Mouse (Mus musculus) induced T-regulatory cell, adult 2 months (primary cell): ENCODE data around the gene Slc35d2.

Experiments
- DNase-seq: peaks from one replicate; pipeline ENCODE4 v3.0.0-alpha.2; 2012; ENCODE audit warnings: low read depth

Slc35d2 gene

DNA sequence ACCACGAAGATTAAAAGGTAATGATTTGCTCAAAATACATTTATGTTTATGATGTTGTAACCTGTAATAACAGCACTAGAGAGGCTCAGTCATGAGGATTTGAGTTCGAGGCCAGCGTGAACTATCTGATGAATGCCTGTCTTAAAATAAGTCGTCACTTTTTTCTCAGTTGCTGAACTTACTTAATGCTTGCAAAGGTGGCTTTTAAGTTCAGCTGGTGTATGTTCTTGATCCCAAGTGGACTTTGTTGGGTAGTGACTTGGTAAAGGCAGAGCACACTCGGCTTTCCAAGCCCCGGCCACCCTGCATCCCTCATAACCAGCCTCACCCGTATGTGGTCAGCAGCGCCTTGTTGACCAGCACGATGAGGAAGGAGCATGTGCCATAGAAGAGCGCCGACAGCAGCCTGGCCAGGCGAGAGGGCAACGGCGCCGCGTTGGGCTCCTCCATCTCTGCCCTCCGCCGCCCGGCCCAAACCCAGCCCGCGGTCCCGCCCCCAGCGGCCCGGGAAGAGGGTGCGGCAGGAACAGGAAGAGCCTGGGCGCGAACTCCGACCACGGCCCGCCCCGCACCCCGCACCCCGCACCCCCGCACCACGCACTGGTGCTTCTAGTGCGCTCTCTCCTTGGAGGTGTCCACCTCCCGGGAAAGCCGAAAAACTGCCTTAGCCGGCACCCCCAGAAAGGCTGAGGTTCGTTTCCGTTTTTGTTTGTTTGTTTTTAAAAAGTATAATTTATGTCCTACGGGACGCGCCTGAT lies at the start of gene Slc35d2:
Gene Slc35d2, minus strand, starts transcription at position 511 of the 758 bp plus-strand sequence.
- DNase-seq: peak; percentile 81

DNA sequence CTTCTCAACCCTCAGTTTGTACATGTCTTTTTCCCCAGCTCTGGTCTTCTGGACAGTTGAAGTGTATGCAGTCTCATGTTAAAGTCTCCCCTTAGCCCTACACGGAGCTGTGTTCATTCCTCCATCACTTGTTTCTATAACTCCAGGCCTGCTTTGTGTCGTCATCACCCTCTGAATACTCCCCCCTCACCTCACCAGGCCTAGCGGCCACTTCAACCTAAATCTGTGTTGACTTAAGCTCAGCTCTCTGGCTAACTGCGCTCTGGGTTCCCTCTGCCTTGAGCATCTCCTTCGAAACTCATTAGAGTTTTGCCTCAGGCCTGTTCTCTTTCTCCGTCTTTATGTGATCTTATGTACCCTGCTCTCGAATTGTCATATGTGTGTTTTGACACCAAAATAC lies 48.8 kb upstream of the Slc35d2 start:
- no peak for DNase-seq

DNA sequence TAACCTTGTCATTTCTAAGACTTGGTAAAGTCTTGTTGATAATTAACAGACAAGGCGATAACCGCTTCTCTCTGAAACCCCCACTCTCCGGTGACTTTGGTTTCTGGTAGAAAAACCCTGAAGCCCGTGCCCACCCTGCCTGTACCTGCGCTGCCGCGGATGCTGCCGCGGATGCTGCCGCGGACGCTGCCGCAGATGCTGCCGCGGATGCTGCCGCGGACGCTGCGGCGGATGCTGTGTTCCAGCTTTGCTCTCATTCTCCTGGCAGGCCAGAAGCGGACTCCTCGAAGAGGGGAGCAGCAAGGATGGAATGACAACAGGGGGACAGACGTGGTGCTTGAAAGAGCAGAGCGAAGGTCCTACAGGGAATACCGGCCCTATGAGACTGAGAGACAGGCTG lies 40.6 kb upstream of the Slc35d2 start:
- DNase-seq: no peak

DNA sequence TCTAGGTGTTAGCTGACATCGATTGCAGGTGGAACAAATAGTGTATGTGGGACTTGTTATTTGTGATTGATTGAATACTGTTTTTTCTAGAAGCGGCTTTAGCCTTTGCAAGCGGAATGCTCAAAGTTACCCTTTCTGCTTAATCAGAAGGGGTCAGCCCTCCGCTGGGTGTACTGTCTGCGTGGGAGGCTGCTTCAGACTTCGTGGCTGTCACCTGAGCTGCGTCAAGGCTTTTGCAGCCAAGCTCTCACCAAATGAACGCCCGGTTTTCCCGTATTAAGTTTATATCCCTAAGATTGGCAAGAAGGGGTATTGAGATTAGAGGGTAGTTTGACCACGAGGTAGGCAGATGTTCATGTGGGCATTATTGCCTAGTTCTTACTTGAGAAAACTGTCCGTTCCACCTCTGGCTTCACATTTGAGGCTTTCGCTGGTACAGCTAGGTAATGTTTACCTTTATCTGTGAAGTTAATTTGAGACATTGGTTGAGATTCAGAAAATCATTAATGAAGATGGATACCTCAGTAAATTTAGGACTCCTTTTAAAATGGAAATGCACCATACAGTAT lies 34.1 kb upstream of the Slc35d2 start:
- no peak for DNase-seq

DNA sequence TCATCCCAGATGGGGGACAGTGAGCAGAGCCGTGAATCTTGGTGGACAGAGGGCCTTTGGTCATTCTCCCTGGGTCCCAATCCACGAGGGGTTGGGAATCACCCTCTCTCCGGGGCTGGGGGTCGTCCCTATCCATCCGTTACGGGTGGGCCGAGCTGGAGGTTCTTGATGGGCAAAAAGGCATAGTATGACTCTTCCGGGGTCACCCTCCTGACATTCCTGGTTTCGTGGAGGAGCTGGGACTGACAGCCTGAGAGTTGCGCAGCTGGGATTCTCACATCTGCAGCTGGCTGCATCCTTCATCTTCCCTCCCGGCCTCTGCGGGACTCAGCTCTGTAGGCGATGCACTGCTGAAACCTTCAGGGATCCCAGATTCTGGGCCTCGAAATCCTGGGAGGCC lies 33.5 kb upstream of the Slc35d2 start:
- no peak for DNase-seq

DNA sequence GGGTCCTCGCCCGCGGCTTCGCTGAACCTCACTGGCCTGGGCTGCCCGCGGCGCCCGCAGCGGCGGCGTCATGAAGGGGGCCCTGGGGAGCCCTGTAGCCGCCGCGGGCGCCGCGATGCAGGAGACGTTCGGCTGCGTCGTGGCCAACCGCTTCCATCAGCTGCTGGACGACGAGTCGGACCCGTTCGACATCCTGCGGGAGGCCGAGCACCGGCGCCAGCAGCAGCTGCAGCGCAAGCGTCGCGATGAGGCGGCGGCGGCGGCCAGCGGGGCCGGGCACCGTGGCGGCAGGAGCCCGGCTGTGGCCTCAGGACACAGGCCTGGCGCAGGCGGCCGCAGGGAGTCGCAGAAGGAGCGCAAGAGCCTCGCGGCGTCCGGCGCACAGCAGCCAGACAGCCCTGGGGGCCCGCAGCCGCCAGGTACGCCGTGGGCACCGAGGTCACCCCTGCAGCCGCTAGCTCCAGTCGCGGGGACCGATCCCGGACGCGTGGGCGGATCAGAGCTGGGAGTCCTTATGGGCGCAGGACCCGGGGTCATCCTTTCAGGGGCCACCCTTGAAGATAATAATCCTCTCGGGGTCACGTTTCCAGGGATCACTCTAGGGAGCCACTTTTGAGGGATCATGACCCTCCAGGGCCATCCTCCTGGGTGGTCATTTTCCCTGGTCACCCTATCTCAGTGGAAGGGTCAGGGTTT lies 32.9 kb upstream of the Slc35d2 start:
- no peak for DNase-seq

DNA sequence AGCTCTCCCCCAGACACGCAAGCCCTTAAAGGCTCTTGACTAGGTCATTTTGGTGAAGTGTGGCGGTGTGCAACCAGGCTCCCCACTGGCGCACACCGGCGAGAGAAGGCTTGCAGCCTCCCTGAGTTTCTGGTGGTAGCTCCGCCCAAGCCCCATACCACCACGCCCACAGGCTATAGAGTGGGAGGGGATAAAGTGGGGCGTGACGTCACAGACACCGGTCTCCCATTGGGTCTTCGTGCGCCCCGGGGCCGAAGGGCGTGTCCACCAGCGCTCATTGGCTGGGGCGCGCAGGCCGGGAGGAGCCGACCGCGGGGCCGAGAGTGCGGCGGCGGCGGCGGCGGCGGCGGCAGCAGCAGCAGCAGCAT lies 32.4 kb upstream of the Slc35d2 start, which contains the start of gene Habp4:
Gene Habp4, plus strand, starts transcription at position 277 of the 368 bp plus-strand sequence.
- peak; percentile 99 for DNase-seq

DNA sequence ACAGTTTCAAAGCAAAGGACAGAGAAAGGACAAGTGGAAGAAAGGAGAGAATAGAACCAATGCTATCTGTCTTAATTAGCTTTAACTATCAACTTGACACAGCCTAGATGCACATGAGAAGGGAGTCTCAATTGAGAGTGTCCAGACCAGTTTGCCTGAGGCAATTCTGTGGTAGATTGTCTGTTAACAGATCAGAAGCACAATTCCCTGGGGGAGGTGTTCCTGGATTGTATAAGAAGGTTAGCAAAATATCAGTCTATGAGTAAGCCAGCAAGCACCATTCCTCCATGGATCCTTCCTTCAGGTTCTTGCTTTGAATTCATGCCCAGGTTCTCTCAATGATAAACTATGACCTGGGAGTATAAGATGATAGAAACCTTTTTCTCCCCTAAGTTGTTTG lies 27.8 kb upstream of the Slc35d2 start:
- DNase-seq: no peak

DNA sequence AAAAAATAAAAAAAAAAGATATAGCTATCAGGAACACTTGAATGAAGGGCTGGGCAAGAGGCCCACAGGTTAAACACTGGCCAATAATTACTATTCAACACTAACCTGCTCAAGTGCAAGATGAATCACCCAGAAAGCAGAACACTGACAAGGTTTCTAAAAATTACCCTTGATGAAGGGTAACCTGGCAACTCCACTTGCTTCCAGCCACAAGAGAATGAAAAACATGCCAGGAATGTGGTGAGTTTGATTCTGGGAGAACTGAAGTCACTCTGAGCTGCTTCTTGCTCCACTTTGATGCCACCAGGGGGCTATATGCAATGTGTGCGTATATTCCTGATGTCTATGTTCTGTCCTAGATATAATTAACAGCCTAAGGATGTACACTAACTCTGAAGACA lies 26.0 kb upstream of the Slc35d2 start:
- DNase-seq: peak; percentile 42

DNA sequence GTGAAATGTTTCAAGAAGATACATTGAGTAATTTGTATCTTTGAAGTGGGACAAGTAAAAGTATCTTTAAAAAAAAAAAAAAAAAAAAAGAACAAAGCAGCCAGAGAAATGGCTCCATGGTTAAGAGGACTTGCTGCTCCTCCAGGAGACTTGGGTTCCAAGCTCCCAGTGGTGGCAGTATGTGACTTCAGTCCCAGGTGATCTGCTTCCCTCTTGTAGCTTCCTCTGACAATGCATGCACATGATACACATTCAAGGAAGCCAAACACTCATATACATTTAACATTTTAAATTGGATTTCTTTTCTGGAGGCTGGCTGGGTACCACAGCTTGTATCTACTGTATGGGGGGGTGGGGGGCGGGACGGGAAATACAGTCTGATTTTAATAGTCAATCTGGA lies 25.5 kb upstream of the Slc35d2 start:
- DNase-seq: no peak

DNA sequence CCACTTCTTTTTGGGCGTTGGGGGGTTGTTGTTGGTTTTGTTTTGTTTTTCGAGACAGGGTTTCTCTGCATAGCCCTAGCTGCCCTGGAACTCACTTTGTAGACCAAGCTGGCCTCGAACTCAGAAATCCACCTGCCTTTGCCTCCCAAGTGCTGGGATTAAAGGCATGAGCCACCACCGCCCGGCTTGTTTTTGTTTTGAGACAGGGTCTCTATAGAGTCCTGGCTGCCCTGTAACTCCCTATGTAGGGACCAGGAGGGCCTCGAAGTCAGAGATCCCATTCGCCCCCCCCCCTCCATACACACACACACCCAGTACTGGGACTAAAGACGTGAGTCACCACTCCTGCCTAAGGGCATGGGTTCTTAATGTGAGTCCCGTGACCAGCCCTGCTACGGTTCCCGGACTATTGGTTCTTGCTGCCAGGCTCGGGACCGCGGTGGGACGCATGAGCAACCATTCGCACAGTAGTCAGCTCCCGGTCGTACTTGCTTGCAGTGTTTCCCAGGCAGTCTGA lies 24.6 kb upstream of the Slc35d2 start:
- peak; percentile 56 for DNase-seq

DNA sequence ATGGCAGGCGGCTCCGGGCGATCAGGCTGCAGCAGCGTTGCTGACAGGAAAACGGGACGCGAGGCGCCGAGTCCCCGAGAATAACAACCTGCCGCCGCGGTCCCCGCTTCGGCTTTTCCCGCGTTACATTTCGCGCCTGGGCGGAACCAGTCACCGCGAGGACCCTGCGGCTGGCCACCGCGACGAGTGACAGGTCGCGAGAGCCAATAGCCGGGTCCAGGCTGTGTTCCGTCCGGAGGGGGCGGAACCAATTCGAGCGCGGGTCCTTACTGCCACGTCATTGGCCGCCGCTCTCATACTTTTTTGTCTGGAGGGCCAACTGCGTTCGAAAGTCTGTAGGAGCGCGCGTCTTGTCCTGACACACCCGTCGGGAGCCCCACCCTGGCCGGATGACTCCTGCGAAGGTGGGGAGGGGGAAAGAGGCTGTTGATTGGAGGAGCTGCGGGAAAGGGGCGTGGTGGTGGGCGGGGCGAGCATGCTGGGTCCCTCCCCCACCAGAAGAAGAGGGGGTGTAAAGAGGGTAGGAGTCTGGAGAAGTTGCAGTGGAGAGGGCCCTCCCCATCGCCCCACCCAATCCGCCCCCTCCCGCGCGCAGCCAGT lies 24.0 kb upstream of the Slc35d2 start, which contains the start of gene Zfp367:
Gene Zfp367, minus strand, starts transcription at position 120 of the 600 bp plus-strand sequence.
- peak; percentile 99 for DNase-seq

DNA sequence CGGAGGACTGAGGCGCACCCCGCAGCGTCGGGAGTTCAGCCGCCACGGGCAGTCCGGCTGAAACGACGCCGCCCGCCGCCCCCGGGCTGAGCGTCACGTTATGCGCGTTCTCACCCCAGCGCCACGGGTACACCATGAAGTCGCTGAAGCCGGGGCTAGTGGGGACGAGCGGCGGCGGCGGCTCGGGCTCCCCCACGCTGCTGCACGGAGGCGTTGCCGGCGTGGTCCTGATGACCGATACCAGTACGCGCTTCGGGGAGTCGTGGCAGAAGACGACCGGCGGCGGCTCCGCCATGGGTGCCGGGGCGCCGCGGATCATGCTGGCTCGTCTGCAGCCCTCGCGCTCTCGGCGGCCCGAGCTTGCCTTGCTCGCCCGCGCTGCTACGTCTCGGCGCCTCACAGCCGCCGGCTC lies 23.5 kb upstream of the Slc35d2 start:
- no peak for DNase-seq

DNA sequence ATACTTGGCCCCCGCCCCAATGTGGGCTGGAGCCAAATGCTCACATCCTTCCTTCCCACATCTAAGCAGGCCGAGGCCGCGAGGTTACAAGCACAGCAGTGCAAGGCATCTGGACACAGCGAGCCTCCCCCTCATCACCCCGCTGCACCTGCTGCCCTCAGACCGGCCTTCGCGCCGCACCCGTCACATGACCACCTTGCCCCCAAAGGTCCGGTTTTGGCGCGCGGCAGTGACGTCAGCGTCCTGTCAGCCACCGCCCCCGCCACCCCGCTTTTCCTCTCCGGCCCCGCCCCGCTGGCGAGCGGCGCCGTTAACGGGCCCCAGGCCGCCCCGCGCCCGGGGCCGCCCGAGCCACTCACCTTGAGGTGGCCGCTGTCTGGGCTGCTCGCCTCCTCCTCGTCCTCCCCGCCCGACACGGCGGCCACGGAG lies 23.1 kb upstream of the Slc35d2 start:
- DNase-seq: peak; percentile 90

DNA sequence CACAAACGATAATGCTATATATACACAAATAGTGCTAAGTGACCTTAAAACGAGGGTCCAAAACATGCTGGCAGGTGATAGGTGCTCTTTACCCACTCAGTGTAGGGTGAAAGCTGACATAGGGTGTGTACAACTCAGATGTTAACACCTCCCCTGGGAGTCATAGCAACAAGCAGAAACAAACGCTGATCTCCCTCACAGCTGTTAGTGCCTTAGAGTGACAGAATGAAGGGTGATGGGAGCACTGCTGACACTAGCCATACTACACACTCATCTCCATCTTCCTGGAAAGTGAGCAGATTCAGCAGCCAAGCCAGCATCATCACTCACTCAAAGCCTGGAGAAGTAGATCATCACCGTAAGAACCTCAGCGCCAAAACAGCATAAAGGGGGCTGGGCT lies 21.0 kb upstream of the Slc35d2 start:
- peak; percentile 70 for DNase-seq

DNA sequence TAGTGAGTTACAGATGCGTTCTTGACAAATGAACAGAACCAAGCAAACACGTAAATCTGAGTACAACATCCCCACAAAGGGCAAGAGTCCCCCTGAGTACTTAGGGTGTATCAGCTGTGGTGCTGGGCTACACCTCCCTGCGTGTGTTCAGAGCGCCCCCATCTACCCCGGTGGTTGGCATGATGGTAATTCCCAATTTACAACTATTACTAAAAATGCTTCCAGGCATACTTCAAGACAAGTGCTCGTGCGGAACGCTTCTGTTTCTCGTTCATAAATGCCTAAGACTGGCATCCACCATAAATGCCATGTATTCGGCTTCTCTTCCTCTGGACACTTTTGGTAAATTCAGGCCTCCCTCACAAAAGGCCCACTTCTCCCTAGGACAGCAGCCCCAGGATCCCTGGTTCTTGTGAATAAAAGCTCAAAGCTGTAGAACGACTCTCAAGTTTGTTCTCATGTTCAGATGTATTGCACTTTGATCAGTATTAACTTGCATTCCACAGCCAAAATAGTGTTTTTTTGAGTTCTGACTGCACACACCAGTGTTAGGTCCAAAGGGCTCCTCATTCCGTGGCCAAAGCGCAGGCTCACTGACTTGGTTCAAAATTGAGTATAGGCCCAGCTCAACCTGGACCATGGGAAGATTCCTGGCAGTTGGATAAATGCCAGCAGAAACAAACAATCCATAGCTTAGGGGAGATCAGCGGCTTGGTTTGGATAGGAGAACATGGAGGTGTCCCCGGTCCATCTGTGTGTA lies 628 bp upstream of the Slc35d2 start:
- DNase-seq: peak; percentile 73

DNA sequence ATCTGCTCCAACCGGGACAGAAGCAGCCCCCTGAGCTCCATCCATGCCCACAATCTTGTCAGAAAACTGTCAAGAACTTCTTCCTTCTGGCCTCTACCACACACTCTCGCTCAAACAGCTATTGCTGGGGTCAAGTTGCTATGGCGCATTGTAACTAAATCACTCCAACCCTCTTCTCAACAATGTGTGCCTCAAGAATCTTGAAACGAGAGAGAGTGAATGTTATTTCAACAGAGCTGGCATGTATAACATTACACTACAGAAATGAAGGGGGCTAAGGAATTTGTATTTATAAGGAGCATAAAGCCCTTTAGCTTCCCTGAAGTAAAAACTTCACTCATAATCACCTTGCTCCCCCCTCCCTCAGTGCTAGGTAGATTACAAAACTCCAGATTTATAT lies 2.9 kb downstream of the Slc35d2 start:
- DNase-seq: no peak

DNA sequence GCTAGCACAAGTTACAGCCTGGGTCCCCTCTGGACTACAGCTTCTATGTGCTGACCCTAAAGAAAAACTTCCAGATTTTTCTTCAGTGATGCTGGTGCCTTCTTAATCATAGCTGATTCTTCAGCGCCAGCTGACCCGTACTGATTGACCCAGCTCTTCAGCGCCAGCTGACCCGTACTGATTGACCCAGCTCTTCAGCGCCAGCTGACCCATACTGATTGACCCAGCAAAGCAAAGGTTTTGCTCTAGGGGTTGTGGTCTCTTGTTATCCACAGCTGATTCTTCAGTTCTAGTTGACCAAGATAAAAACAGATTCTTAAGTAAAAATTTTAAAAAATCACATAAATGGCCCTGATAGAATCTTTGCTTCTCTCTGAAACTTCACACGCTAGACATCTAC lies 4.3 kb downstream of the Slc35d2 start:
- DNase-seq: no peak

DNA sequence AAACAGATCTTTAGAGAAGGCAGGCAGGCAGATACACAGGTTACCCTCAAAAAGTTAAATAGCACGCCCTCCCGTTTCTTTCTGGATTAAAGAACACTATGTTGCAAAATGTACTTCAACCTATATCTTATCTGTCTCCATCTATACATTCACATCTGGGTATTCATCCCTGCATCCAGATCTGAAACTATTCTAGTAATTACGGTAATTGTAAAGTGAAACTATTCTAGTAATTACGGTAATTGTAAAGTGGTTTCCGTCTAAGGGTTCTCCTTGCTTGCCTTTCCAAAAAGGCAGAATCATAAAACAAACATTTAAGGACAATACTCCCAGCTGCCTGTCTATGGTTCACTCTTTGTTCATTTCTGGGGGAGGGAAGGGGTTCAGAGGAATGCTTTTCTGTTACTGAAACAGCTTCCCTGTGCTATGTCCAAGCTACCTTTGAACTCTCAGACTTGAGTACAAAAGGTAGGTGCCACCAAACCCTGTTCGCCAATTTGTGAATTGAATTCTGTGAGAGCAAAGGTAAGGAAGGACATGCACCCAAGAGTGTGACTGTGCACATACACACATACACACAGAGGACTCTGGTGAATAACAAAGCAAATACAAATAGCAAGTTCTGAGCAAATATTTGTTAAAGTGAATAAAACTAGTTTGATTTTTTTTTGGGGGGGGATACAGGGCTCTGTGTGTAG lies 5.5 kb downstream of the Slc35d2 start:
- DNase-seq: no peak

DNA sequence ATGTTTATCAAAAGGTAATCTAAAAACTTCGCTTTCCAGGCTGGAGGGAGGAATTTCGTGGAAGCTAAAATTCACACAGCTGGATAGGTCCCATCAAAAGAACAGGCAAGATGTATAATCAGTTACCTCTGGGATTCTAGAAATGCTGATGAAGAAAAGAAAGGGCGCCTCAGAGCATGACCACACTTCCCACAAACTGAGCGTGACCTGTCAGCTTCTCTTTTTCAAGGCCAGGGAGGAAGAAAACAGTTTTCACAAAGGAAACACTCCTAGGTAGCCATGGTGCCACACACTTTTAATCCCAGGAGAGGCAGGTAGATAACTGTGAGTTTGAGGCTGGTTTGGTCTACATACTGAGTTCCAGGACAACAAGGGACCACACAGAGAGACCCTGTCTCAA lies 8.4 kb downstream of the Slc35d2 start:
- no peak for DNase-seq

DNA sequence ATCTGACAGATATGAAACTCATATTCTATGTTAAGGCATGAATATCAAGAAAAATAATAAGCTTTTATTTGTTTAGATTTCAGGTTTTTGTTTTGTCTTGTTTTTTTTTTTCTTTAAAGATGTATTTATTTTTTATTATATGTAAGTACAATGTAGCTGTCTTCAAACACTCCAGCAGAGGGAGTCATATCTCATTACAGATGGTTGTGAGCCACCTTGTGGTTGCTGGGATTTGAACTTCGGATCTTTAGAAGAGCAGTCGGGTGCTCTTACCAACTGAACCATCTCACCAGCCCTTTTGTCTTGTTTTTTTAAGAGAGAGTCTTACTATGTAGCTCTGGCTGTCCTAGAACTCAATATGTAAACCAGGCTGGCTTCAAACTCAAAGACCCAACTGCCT lies 11.7 kb downstream of the Slc35d2 start:
- peak; percentile 60 for DNase-seq
